Mouse (Mus musculus) common myeloid progenitor, adult 5-6 weeks (primary cell): ENCODE results near the gene Bscl2. TPM values are rescaled to one million over a fixed set of nuclear protein-coding genes. Genes with fewer than 3 reads are reported as not detected.
A peak's percentile ranks its signal among the peaks of the same experiment; 100 is the strongest.
"Not testable (repeated sequence)": the region's sequence is repeated elsewhere in the genome, so short reads cannot be mapped to it uniquely, and the experiment has no call there.

Experiments
- ATAC-seq: replicated peaks from 2 replicates; pipeline ENCODE4 v1.8.0; 2016; ENCODE audit warnings: low read depth, mild to moderate bottlenecking, moderate TSS enrichment, inconsistent platforms; ENCODE audit not compliant: poor library complexity, severe bottlenecking
- total RNA-seq: library from RNA; stranded (forward); fragments of 200-1000, 187-1606 nt; gene quantifications from 2 replicates; pipeline ENCODE4 v1.2.3, GENCODE M21; 2017

Gene Bscl2
- total RNA-seq, 1 experiment from 2014 or later, result 34.5 TPM

- ATAC-seq, result not testable (repeated sequence)
These were observed 33.1 kb downstream of the Bscl2 start for GRCm38 (mm10) chr19:8870381-8870780.

GRCm38 (mm10) chr19:8870838-8871237, 33.6 kb downstream of the Bscl2 start:
- ATAC-seq, result 0 out of 2 replicates have a peak, but pooled peaks have one; percentile 21

GRCm38 (mm10) chr19:8871267-8872186, 34.3 kb downstream of the Bscl2 start, which contains the start of gene Ubxn1:
Ubxn1 (plus strand) TSS chr19:8871496.
- ATAC-seq, result peak; percentile 99

- no peak for ATAC-seq
These were observed 35.1 kb downstream of the Bscl2 start for GRCm38 (mm10) chr19:8872266-8872840.

- no peak for ATAC-seq
These were observed 37.8 kb downstream of the Bscl2 start for GRCm38 (mm10) chr19:8875031-8875430.

- ATAC-seq, result peak; percentile 99
These were observed 43.2 kb downstream of the Bscl2 start, which contains the start of gene Uqcc3 for GRCm38 (mm10) chr19:8880311-8881033. Uqcc3 (minus strand) TSS chr19:8880923.

- peak; percentile 23 for ATAC-seq
These were observed 43.7 kb downstream of the Bscl2 start for GRCm38 (mm10) chr19:8881034-8881392.

- ATAC-seq, result no peak
These were observed 46.3 kb downstream of the Bscl2 start, which contains the start of the genes Lbhd1 and Gm49403 for GRCm38 (mm10) chr19:8883616-8884015. Lbhd1 (plus strand) TSS chr19:8883732. Gm49403 (plus strand) TSS chr19:8883930.

- no peak for ATAC-seq
These were observed 49.8 kb downstream of the Bscl2 start for GRCm38 (mm10) chr19:8886916-8887584.

- ATAC-seq, result no peak
These were observed 50.6 kb downstream of the Bscl2 start for GRCm38 (mm10) chr19:8887585-8888463.

- peak; percentile 89 for ATAC-seq
These were observed 51.5 kb downstream of the Bscl2 start, which contains the start of the genes 1810009A15Rik and Gm49416 for GRCm38 (mm10) chr19:8888511-8889385. 1810009A15Rik (plus strand) TSS chr19:8888853. Gm49416 (plus strand) TSS chr19:8888926.

GRCm38 (mm10) chr19:8892829-8893766, 55.8 kb downstream of the Bscl2 start, which contains the start of gene Ints5:
Ints5 (plus strand) TSS chr19:8893005.
- ATAC-seq, result peak; percentile 53

GRCm38 (mm10) chr19:8895397-8895960, 58.2 kb downstream of the Bscl2 start:
- no peak for ATAC-seq

- ATAC-seq, result not testable (repeated sequence)
These were observed 59.0 kb downstream of the Bscl2 start for GRCm38 (mm10) chr19:8896231-8896630.

GRCm38 (mm10) chr19:8897211-8897864, 60.1 kb downstream of the Bscl2 start:
- ATAC-seq, result peak; percentile 3; the same call in 1 of the 2 replicates
